Mouse (Mus musculus) intestine, postnatal 0 days (tissue): ENCODE measurements around the gene Ergic2. TPM values are rescaled to one million over a fixed set of nuclear protein-coding genes. Genes with fewer than 3 reads are reported as not detected.

ENCODE experiments used
- ATAC-seq: fragments of 200-750 bp; cut with Nextera tagmentation; 2 replicates; pipeline ENCODE4 v1.8.0; 2017; ENCODE audit warnings: mild to moderate bottlenecking, moderate TSS enrichment, moderate library complexity
- H3K27ac ChIP-seq: fragments of 300-500 bp; sonication (generic); 2 replicates; pipeline ENCODE4 v1.5.1; 2014; ENCODE audit warnings: mild to moderate bottlenecking, low read depth, low read length, moderate library complexity
- H3K27me3 ChIP-seq: fragments of 300-500 bp; sonication (generic); replicated peaks from 2 replicates; pipeline ENCODE4 v1.6.1; 2014; ENCODE audit warnings: low read length, mixed read lengths; ENCODE audit not compliant: control insufficient read depth, insufficient read depth
- H3K36me3 ChIP-seq: fragments of 300-500 bp; sonication (generic); 2 replicates; pipeline ENCODE4 v1.6.1; 2014; ENCODE audit warnings: mild to moderate bottlenecking, moderate library complexity; ENCODE audit not compliant: control insufficient read depth, insufficient read depth
- H3K4me1 ChIP-seq: fragments of 300-500 bp; sonication (generic); replicated peaks from 2 replicates; pipeline ENCODE4 v1.6.1; 2014; ENCODE audit warnings: antibody characterized with exemption, low read length, mixed read lengths; ENCODE audit not compliant: control insufficient read depth, insufficient read depth
- H3K4me2 ChIP-seq: fragments of 300-500 bp; sonication (generic); replicated peaks from 2 replicates; pipeline ENCODE4 v1.6.1; 2014; ENCODE audit warnings: low read depth, mild to moderate bottlenecking, moderate library complexity
- H3K4me3 ChIP-seq: fragments of 300-500 bp; sonication (generic); 2 replicates; pipeline ENCODE4 v1.5.1; 2014; ENCODE audit warnings: low read depth, low read length
- H3K9ac ChIP-seq: fragments of 300-500 bp; sonication (generic); 2 replicates; pipeline ENCODE4 v1.6.1; 2014; ENCODE audit warnings: mild to moderate bottlenecking, low read depth, low read length
- H3K9me3 ChIP-seq: fragments of 300-500 bp; sonication (generic); 2 replicates; pipeline ENCODE4 v1.6.1; 2016; ENCODE audit warnings: mixed run types; ENCODE audit not compliant: control insufficient read depth
- CTCF ChIP-seq: sonication (generic); IDR thresholded peaks from 2 replicates; pipeline ENCODE4 v1.5.1; 2016; ENCODE audit warnings: low read depth, mild to moderate bottlenecking, control low read depth, antibody characterized with exemption, moderate library complexity
- WGBS: fragments of 180-500 bp; shearing (Covaris S2); extraction: QIAGEN DNeasy Blood & Tissue Kit; methylation state at CpG from one replicate; pipeline ENCODE4 v1.1.7; 2014; 5-methylcytosine and 5-hydroxymethylcytosine counted together
- polyA plus RNA-seq: library from polyadenylated mRNA; unstranded; fragments of >200 nt; fragmentation: Nextera tagmentation; extraction: Ambion mirVana; gene quantifications from 2 replicates; pipeline ENCODE4 v1.2.1, GENCODE M21; 2015

Ergic2 gene
- polyA plus RNA-seq, 1 experiment from 2014 or later = 198 TPM

- H3K9ac ChIP-seq = no peak overlapping the region
- no peak overlapping the region for H3K27ac ChIP-seq
- 0 out of 2 replicates have a peak, but pooled peaks cover 4% of the 10 kb centered on the region for H3K36me3 ChIP-seq
- no peak overlapping the region for H3K4me3 ChIP-seq
- H3K4me1 ChIP-seq = no peaks in the 10 kb centered on the region
- ATAC-seq = no peak
- H3K27me3 ChIP-seq = no peaks in the 10 kb centered on the region
- H3K4me2 ChIP-seq = no peak overlapping the region
- WGBS = 87% methylated on average over 5 of the region's 5 CpGs
- TF ChIP-seq CTCF = no peak
- H3K9me3 ChIP-seq = no peaks in the 10 kb centered on the region
Measured at GRCm38 (mm10) chr6:148241685-148242084, 29.5 kb upstream of the Ergic2 start.

GRCm38 (mm10) chr6:148239311-148239710 lies 27.1 kb upstream of the Ergic2 start:
- no peak for TF ChIP-seq CTCF
- H3K9ac ChIP-seq = no peak overlapping the region
- ATAC-seq = no peak
- H3K4me3 ChIP-seq = no peak overlapping the region
- H3K36me3 ChIP-seq = no peaks in the 10 kb centered on the region
- no peak overlapping the region for H3K27ac ChIP-seq
- 93% methylated on average over 1 of the region's 1 CpGs for WGBS
- no peaks in the 10 kb centered on the region for H3K27me3 ChIP-seq
- no peaks in the 10 kb centered on the region for H3K9me3 ChIP-seq
- H3K4me1 ChIP-seq = no peaks in the 10 kb centered on the region
- H3K4me2 ChIP-seq = no peak overlapping the region

DNA sequence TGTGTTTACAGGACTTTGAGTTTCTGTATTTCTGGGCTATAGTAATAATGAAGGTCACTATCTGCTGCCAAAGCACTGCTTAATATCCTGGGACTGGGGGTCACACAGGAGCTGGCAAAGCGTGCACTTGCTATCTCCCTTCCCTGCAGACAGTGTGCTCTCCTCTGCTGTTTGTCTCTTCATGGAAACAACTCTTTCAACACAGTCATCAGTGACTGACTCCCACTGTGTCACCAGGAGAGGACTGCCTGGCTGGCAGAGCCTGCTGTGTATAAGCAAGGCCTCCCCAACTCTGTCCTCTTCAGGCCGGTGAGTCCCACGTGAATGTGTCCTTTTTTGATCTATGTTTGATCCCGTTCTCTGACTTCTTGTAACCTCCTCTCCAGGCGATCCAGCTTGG lies 25.3 kb upstream of the Ergic2 start:
- Histone ChIP-seq H3K27me3 (no peaks in the 10 kb centered on the region), H3K36me3 (no peaks in the 10 kb centered on the region), H3K4me3 (no peak overlapping the region), H3K27ac (no peak overlapping the region), H3K4me2 (no peak overlapping the region), H3K4me1 (no peaks in the 10 kb centered on the region), H3K9me3 (no peaks in the 10 kb centered on the region), H3K9ac (no peak overlapping the region)
- TF ChIP-seq CTCF = no peak
- ATAC-seq = no peak
- WGBS = 67% methylated on average over 5 of the region's 5 CpGs

- TF ChIP-seq CTCF = no peak
- Histone ChIP-seq H3K9me3 (no peaks in the 10 kb centered on the region), H3K4me3 (no peak overlapping the region), H3K27ac (no peak overlapping the region), H3K36me3 (no peaks in the 10 kb centered on the region), H3K4me2 (no peak overlapping the region), H3K9ac (no peak overlapping the region), H3K4me1 (no peaks in the 10 kb centered on the region), H3K27me3 (no peaks in the 10 kb centered on the region)
- no peak for ATAC-seq
- WGBS = 71% methylated on average over 3 of the region's 3 CpGs
Measured at GRCm38 (mm10) chr6:148234105-148234828, 22.1 kb upstream of the Ergic2 start.

DNA sequence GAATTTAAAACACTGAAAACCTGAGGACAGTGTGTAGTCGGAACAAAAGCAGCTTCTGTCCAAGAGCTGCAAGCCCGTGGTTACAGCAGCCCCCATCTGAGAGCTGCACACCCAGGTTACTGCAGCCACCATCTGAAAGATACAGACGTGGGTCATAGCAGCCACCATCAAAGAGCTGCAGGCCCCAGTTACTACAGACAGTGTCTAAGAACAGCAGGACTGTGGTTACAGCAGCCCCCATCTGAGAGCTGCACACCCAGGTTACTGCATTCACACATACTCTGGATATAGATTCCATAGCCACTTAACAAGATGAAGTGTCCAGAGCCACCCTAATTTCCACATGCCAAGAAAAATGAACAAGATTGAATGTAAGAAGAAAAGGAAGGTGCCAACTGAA lies 15.4 kb upstream of the Ergic2 start:
- Histone ChIP-seq H3K4me1 (no peaks in the 10 kb centered on the region), H3K9me3 (no peaks in the 10 kb centered on the region), H3K4me2 (no peak overlapping the region), H3K9ac (no peak overlapping the region), H3K36me3 (0 out of 2 replicates have a peak, but pooled peaks cover 3% of the 10 kb centered on the region), H3K4me3 (no peak overlapping the region), H3K27me3 (no peaks in the 10 kb centered on the region), H3K27ac (no peak overlapping the region)
- ATAC-seq = no peak
- TF ChIP-seq CTCF = no peak
- 67% methylated on average over 3 of the region's 3 CpGs for WGBS

DNA sequence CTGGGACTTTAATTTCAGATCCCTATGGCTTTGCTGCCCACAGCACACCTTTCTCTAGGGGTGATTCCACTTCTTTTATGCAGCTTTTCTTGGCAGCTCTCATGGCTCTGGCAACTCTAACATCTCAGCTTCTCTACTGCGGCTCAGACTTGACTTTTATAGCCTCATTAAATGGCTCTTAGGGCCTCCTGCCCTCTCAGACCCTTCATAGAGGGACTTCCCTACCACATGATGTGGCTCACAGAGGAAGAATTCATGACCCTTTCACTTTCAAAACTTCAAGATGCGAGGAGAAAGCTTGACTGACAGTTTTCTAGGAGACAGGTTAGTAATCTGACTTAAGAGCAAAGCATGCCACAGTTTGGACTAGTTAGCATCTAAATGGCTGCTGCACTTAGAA lies 10.5 kb upstream of the Ergic2 start:
- TF ChIP-seq CTCF = no peak
- Histone ChIP-seq H3K4me1 (no peaks in the 10 kb centered on the region), H3K9ac (no peak overlapping the region), H3K27ac (no peak overlapping the region), H3K27me3 (no peaks in the 10 kb centered on the region), H3K9me3 (no peaks in the 10 kb centered on the region), H3K36me3 (0 out of 2 replicates have a peak, but pooled peaks cover 3% of the 10 kb centered on the region), H3K4me2 (no peak overlapping the region), H3K4me3 (no peak overlapping the region)
- WGBS = 50% methylated on average over 2 of the region's 2 CpGs
- no peak for ATAC-seq
